Mouse (Mus musculus) megakaryocyte, embryonic 14.5 days (primary cell): ENCODE results near the gene Btbd1.

ENCODE experiments used
- FLI1 ChIP-seq: IDR thresholded peaks from 2 replicates; pipeline ENCODE4 v1.6.1; 2012; ENCODE audit warnings: low read length, inconsistent platforms, mixed read lengths
- GATA1 ChIP-seq: IDR thresholded peaks from 3 replicates; pipeline ENCODE4 v1.6.1; 2012; ENCODE audit warnings: mixed read lengths, low read length, inconsistent platforms, borderline replicate concordance

DNA sequence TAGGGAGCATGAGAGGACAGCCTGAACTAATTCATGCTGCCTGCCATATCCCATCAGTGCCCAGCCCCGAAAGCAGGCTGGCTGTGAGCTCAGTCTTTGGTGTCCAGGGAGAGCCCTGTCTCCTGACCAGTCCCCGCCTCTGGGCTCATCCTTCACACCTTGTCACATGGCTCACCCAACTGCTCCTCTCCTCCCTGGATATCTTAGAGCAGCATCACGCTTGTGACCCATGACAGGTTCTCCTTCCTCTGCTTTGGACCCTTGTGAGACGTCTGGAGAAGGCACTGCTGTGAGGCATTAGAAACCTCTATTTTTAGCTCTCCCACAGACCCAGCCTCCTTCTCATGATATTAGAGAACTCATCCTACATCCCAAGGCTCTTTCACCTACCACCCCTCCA, 32.7 kb upstream of the Btbd1 start:
- TF ChIP-seq GATA1 (no peak), FLI1 (no peak)
